Mouse (Mus musculus) kidney, embryonic 15.5 days (tissue): Measurements from ENCODE around the gene Atf4. TPM values are rescaled to one million over a fixed set of nuclear protein-coding genes. Genes with fewer than 3 reads are reported as not detected.

ENCODE experiments used
- ATAC-seq: fragments of 200-750 bp; cut with Nextera tagmentation; replicated peaks from 2 replicates; pipeline ENCODE4 v1.8.0; 2017; ENCODE audit warnings: moderate TSS enrichment; ENCODE audit not compliant: low FRiP score
- H3K27ac ChIP-seq: fragments of 300-500 bp; sonication (generic); 2 replicates; pipeline ENCODE4 v1.5.1; 2015; ENCODE audit warnings: mild to moderate bottlenecking, inconsistent platforms
- H3K27me3 ChIP-seq: fragments of 300-500 bp; sonication (generic); 2 replicates; pipeline ENCODE4 v1.6.1; 2015; ENCODE audit warnings: inconsistent platforms
- H3K36me3 ChIP-seq: fragments of 300-500 bp; sonication (generic); 2 replicates; pipeline ENCODE4 v1.6.1; 2015; ENCODE audit warnings: inconsistent platforms
- H3K4me1 ChIP-seq: fragments of 300-500 bp; sonication (generic); 2 replicates; pipeline ENCODE4 v1.6.1; 2015; ENCODE audit warnings: inconsistent platforms
- H3K4me2 ChIP-seq: fragments of 300-500 bp; sonication (generic); 2 replicates; pipeline ENCODE4 v1.6.1; 2015; ENCODE audit warnings: moderate library complexity, mild to moderate bottlenecking, inconsistent platforms
- H3K4me3 ChIP-seq: fragments of 300-500 bp; sonication (generic); replicated peaks from 2 replicates; pipeline ENCODE4 v1.5.1; 2015; ENCODE audit warnings: mild to moderate bottlenecking, inconsistent platforms
- H3K9ac ChIP-seq: fragments of 300-500 bp; sonication (generic); 2 replicates; pipeline ENCODE4 v1.6.1; 2015; ENCODE audit warnings: mild to moderate bottlenecking, inconsistent platforms
- H3K9me3 ChIP-seq: fragments of 300-500 bp; sonication (generic); replicated peaks from 2 replicates; pipeline ENCODE4 v1.6.1; 2016; ENCODE audit warnings: inconsistent platforms
- WGBS: fragments of 180-500 bp; shearing (Covaris S2); methylation state at CpG from one replicate; pipeline ENCODE4 v1.1.7; 2015; ENCODE audit warnings: mixed read lengths; 5-methylcytosine and 5-hydroxymethylcytosine counted together
- polyA plus RNA-seq: library from polyadenylated mRNA; unstranded; fragments of >200 nt; fragmentation: Nextera tagmentation; extraction: Ambion mirVana; gene quantifications from 2 replicates; pipeline ENCODE4 v1.2.1, GENCODE M21; 2015

Atf4 gene
- polyA plus RNA-seq, 1 experiment from 2014 or later = 131 TPM

DNA sequence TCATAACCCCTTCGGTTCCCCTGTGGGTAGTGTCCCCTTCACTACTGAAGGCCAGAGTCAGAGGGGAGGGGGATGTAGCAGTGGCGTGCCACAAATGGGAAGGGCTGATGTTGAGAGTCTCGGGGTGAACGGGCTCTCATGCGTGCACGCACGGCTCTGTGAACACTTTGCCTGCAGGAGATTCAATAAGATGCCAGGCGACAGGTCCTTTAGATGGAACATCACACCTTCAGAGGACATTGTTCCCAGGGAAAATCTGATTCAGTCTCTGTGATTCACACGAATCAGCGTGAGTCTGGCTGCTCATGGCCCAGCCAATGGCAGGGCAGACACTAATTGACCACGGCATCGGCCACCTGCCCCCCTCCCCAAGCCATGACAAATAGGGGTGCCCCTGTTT is 49.2 kb downstream of the Atf4 start:
- WGBS = 71% methylated on average over 12 of the region's 12 CpGs
- Histone ChIP-seq H3K4me2 (no peak overlapping the region), H3K27ac (no peak overlapping the region), H3K9me3 (no peaks in the 10 kb centered on the region), H3K9ac (no peak overlapping the region), H3K36me3 (no peaks in the 10 kb centered on the region), H3K4me3 (no peak overlapping the region), H3K4me1 (no peaks in the 10 kb centered on the region), H3K27me3 (peaks cover 3% of the 10 kb centered on the region; the same call in 1 of the 2 replicates)
- ATAC-seq = no peak

DNA sequence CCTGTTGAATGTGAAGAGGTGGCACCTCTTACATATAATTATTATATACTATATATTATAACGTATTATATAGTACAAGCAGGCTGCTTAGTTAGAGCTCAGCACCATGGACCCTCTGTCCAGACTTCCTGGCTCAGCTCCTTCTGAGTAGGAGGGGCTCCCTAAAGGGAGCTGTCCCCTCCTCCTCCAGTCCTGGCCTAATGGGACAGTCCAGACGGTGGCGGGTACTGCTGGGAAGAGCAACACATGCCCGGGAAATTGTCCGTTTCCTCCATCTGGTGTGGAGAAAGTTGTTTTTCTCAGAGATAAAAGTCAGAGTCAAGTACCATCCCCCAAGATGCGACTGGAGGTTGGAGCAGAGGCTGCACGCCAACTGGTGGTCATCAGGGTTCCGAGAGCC is 51.2 kb downstream of the Atf4 start:
- H3K36me3 ChIP-seq = no peaks in the 10 kb centered on the region
- WGBS = 19% methylated on average over 8 of the region's 8 CpGs
- no peak overlapping the region for H3K9ac ChIP-seq
- no peak overlapping the region for H3K27ac ChIP-seq
- H3K4me2 ChIP-seq = no peak overlapping the region
- H3K4me1 ChIP-seq = no peaks in the 10 kb centered on the region
- no peak overlapping the region for H3K4me3 ChIP-seq
- no peak for ATAC-seq
- H3K27me3 ChIP-seq = peaks cover 3% of the 10 kb centered on the region; the same call in 1 of the 2 replicates
- no peaks in the 10 kb centered on the region for H3K9me3 ChIP-seq

Other genes with a start within 250 kb of the Atf4 start
- gene Pdgfb, start 240.2 kb upstream of the Atf4 start, polyA plus RNA-seq = 3.8 and 5.1 TPM in 2 replicates
- 10.9 and 11.2 TPM in 2 replicates for gene Syngr1, start 163.8 kb upstream of the Atf4 start, polyA plus RNA-seq
- 1,112 and 1,115 TPM in 2 replicates for gene Rpl3, start 163.3 kb upstream of the Atf4 start, polyA plus RNA-seq
- gene Tab1, start 122.1 kb upstream of the Atf4 start, polyA plus RNA-seq = 34.6 and 39.1 TPM in 2 replicates
- gene Mgat3, start 81.5 kb upstream of the Atf4 start, polyA plus RNA-seq = 6.4 and 7.3 TPM in 2 replicates
- gene Mief1, start 21.2 kb upstream of the Atf4 start, polyA plus RNA-seq = 35.3 and 37.6 TPM in 2 replicates
- gene AC140267.1, start 19.3 kb upstream of the Atf4 start, polyA plus RNA-seq = not detected in 2 replicates
- 57.3 and 58.8 TPM in 2 replicates for gene Rps19bp1, start 9.1 kb downstream of the Atf4 start, polyA plus RNA-seq
- 0.03 TPM in 1 of 2 replicates, not detected in the other for gene Cacna1i, start 32.1 kb downstream of the Atf4 start, polyA plus RNA-seq